Mouse (Mus musculus) 416B (cell line): ENCODE results near the gene Hecw2.

Experiments used
- DNase-seq: peaks from one replicate; pipeline ENCODE4 v3.0.0; 2011; ENCODE audit warnings: low read depth

Gene Hecw2

DNA sequence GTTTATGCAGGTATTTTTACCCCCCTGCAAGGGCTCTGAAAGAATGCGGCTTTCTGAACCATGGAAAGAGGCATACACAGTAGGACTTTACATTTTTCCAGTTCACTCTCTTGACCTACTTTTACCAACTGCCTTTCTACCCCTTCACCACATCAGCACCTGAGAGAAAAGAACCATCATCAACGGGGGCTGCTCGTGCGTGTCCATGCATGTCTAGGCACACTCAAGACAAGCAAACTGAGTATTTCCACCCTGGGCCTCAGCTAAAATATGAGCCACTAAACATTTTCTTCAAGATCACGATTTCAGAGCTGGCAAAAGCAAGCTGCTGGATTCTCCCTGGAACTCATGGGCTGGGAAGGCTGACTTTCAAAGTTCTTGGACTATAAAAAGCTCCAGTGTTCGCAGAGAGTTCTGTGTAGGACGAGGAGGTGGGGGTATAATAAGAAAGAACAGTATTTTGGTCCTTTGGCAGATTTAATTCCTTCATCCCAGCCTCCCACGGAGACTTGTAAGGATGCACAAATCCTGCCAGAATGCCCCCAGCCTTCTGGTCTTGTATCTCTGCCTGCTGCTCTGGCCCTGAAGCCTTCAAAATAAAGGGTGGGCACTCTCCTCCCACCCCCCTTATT is 76.5 kb downstream of the Hecw2 start:
- DNase-seq, result no peak

DNA sequence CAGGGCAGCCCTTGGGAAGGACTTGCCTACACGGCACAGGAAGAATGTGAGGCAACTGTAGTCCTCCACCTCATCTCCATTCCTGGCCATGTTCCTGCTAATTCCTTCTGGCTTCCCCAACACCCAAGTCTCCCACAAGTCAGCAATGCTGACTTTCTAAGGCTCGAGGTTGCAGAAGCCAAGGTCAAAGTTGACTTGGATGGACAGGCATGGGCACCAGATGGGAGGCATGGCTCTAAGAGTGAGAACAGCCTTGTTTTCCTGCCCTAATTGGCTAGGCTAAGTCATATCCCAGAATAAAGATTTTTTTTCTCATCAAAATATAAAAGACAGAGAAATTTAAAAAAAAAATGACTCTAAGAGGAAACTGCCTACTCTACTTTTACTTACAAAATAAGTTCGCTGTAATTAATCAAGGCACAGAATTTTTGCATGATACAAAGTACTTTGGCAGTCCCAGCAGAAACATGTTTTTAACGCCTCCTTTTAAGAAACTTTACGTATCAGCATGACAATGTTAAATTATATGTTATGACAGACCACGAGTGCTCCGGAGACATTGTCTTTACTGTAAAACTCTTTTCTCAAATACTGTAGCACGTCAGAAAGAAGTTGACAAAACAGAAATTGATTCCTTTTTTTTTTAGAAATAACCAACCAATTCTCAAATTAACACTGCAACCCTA is 83.9 kb downstream of the Hecw2 start:
- no peak for DNase-seq

GRCm38 (mm10) chr1:54109255-54109654 is 85.7 kb downstream of the Hecw2 start:
- no peak for DNase-seq

DNA sequence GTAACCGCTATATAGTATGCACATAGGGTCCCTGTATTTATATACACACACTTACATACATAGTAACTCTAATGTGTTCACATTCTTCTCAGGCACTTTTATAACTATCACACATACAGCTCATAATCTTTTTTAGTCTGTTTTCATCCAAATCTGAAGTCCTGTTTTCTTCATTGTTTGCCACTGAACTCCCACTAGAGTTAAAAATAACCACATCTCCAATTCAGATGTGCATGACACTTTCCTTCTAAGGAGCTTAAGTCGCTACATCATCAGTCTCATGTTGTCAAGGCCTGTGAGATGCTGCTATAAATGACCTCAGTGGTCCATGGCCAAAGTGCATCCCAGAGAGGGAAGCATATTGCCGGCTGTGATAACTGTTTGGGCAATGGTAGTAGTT is 88.2 kb downstream of the Hecw2 start:
- DNase-seq, result no peak

- DNase-seq, result no peak
Measured at GRCm38 (mm10) chr1:54079708-54080107, 115.3 kb downstream of the Hecw2 start.

DNA sequence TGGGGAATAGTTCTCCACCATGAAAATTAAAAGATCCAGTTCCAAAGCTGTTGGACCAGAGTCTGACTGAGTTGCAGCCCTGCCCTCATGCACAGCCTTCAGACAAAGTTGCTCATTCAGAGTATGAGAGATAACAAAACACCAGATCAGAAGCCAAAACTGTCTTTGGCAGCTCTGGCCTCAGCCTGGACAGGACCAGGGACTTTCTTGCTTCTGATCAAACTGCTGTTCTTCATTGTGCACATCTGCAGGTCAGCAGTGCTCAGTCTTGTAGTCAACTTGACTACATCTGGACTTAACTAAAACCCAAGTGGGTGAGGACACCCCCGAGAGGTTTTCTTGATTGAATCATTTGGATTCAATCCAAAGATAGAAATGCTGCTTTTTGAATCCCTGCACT is 120.5 kb downstream of the Hecw2 start:
- no peak for DNase-seq

DNA sequence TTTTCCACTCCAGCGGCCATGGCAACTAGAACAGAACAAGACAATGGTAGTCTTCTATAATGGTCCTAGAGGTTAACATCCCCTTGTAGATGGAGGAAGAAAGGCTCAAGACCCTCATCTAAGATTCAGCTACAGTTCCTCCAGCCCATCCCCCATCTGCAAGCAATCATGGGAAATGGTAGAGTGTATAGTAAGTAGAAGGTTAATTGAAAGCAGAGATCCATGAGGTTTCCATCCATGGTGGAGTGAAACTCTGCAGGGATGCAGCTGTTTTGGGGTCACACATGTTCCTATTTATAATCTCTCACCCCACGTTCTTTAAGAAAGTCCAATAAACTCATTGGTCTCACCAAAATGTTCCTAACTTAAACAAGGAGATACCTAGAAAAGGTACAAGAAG is 124.8 kb downstream of the Hecw2 start:
- no peak for DNase-seq

- DNase-seq, result no peak
Measured at GRCm38 (mm10) chr1:54068248-54068647, 126.7 kb downstream of the Hecw2 start.

GRCm38 (mm10) chr1:54065434-54065833 is 129.5 kb downstream of the Hecw2 start:
- DNase-seq, result no peak

GRCm38 (mm10) chr1:54061078-54061477 is 133.9 kb downstream of the Hecw2 start:
- no peak for DNase-seq

GRCm38 (mm10) chr1:54059731-54060130 is 135.2 kb downstream of the Hecw2 start:
- DNase-seq, result no peak

- DNase-seq, result peak; percentile 5
Measured at GRCm38 (mm10) chr1:54052771-54053170, 142.2 kb downstream of the Hecw2 start.

- DNase-seq, result no peak
Measured at GRCm38 (mm10) chr1:54046923-54047322, 148.0 kb downstream of the Hecw2 start.

- peak; percentile 36 for DNase-seq
Measured at GRCm38 (mm10) chr1:54039062-54039461, 155.9 kb downstream of the Hecw2 start.

GRCm38 (mm10) chr1:54017686-54018085 is 177.3 kb downstream of the Hecw2 start:
- DNase-seq, result no peak

GRCm38 (mm10) chr1:54015739-54016138 is 179.2 kb downstream of the Hecw2 start:
- DNase-seq, result no peak

DNA sequence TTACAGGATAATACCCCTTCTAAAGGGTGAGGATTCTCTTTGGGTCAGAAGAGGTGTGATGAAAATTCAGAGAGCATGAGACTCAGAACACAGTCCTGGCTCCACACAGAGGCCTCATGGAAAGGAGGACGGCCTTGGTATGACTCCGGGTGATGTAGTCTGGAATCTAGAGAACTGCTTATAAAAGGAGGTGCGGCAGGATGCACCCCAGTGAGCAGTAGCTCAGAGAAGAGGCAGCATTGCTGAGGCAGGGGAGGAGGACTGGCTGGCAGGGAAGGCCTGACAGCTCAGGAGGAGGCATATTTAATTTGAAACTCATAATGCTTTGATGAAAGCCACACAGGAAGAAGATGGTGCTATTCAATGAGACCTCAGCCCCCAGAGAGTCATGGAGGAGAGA is 182.6 kb downstream of the Hecw2 start:
- no peak for DNase-seq

DNA sequence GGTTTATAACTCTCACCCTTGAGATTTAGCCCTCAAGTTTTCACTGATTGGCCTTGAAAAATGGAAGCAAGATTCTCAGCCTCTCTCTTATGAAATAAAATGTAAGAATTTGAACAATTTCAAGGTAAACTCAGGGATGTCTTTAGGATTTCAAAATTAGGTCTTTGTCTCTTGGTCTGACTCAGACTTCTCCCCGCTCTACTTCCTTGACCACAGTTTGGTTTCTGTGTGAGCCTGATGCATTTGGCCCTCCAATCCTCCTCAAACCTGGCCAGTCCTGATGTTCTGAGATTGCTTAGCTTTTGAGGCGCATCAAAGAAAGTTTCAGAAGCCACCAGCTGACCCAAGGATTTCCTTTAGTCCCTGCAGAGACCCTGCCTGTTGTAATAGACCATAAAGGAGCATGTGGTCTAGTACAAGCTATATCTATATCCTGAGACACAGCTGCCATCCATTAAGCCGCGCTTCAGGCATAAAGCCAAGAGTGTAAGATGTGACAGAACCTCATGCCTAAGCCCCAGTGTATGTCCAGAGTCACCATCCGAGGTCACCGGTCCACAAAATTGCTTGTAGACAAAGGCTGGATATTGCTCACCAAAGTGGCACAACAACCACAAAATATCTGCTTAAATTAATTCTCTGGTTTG is 185.4 kb downstream of the Hecw2 start:
- no peak for DNase-seq

GRCm38 (mm10) chr1:54005860-54006386 is 189.0 kb downstream of the Hecw2 start:
- no peak for DNase-seq

- no peak for DNase-seq
Measured at GRCm38 (mm10) chr1:54003288-54003687, 191.7 kb downstream of the Hecw2 start.

- no peak for DNase-seq
Measured at GRCm38 (mm10) chr1:54002077-54002476, 192.9 kb downstream of the Hecw2 start.

DNA sequence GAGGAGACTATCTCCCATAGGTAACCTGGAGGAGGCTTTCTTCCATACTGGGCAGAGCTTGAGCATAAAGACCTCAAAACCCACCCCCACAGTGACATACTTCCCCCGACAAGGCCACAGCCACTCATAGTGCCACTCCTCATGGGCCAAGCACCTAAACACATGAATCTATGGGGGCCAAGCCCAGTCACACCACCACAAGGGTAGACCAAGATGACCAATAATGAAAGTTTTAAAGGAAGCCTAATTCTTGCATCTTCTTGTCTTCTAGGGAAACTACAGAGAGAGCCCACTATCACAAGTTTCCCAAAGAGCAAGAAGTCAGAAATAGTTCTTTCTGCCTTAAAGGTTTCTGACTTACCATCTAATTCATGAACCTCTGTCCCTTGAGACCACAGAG is 197.7 kb downstream of the Hecw2 start:
- DNase-seq, result no peak

DNA sequence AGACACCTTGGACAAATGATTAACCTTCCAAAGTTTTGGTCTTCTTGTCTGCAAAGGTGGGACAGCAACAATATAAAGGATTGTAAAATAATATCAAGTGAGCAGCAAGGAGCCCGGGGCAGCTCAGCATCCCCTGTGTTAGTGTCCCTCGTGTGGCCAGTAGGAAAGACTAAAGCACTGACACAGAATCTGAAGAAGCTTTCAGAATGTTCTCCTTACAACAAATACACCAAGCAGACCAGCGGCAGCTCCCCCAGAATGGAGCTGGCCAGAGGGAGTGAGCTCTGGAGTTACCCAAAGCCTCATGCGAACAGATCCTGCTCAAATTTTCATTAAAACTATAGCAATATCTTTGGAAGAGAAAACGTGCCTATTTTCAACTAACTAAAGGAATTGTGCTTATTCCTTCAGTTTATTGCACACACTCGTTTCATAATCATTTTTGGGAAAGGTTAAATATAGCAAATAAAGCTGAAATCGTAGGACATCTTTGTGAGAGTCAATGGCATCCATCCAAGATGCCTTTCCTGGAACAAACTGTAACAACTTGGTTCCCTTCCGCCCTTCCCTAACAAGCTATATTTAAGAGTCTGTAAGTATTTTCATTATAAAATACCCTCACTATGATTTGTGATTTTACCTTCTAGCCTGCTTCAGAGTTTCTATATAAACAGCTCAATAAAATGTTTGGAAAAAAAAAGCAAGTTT is 208.6 kb downstream of the Hecw2 start:
- no peak for DNase-seq
